Mouse (Mus musculus): ENCODE measurements around the gene Msh2. TPM values are rescaled to one million over a fixed set of nuclear protein-coding genes. Genes with fewer than 3 reads are reported as not detected.

The Msh2 gene
- polyA plus RNA-seq, 1 experiment: not detected

GRCm38 (mm10) chr17:87744985-87745925, 73.1 kb downstream of the Msh2 start:
- WGBS: 18% methylated on average over 32 of the region's 32 CpGs
- H3K4me1 ChIP-seq (ENCODE audit: control insufficient read depth, insufficient read depth, low read length): peaks cover 44% of the 10 kb centered on the region
- TF ChIP-seq CTCF (IDR thresholded peaks at IDR 0.05; ENCODE audit: insufficient read depth, low read depth, low read length) (no peak), POLR2A (IDR thresholded peaks at IDR 0.05; ENCODE audit: insufficient read depth, low read depth, low read length) (no peak)
- peak overlapping the region; percentile 45 for H3K4me3 ChIP-seq (ENCODE audit: insufficient read depth, low read depth, low read length)
- peak overlapping the region; percentile 69; the same call in 1 of the 2 replicates for H3K27ac ChIP-seq (ENCODE audit: insufficient read depth, low read depth, low read length)

- TF ChIP-seq CTCF (IDR thresholded peaks at IDR 0.05; ENCODE audit: insufficient read depth, low read depth, low read length) (no peak; the same call in 1 of the 2 replicates), POLR2A (IDR thresholded peaks at IDR 0.05; ENCODE audit: insufficient read depth, low read depth, low read length) (no peak)
These were observed 74.1 kb downstream of the Msh2 start for GRCm38 (mm10) chr17:87745926-87746888.

GRCm38 (mm10) chr17:87760315-87760714, 88.2 kb downstream of the Msh2 start:
- TF ChIP-seq CTCF (IDR thresholded peaks at IDR 0.05; ENCODE audit: insufficient read depth, low read depth, low read length) (no peak), POLR2A (IDR thresholded peaks at IDR 0.05; ENCODE audit: insufficient read depth, low read depth, low read length) (no peak)
- H3K27ac ChIP-seq (ENCODE audit: insufficient read depth, low read depth, low read length): no peak overlapping the region
- WGBS: 85% methylated on average over 4 of the region's 4 CpGs
- peaks cover 55% of the 10 kb centered on the region for H3K4me1 ChIP-seq (ENCODE audit: control insufficient read depth, insufficient read depth, low read length)
- H3K4me3 ChIP-seq (ENCODE audit: insufficient read depth, low read depth, low read length): no peak overlapping the region

More at GRCm38 (mm10) chr17:87745926-87746888, 74.1 kb downstream of the Msh2 start:
- peak overlapping the region; percentile 69 for H3K27ac ChIP-seq (ENCODE audit: insufficient read depth, low read depth, low read length)
- H3K4me1 ChIP-seq (ENCODE audit: control insufficient read depth, insufficient read depth, low read length): peaks cover 44% of the 10 kb centered on the region
- WGBS: 5% methylated on average over 101 of the region's 101 CpGs
- peak overlapping the region; percentile 45 for H3K4me3 ChIP-seq (ENCODE audit: insufficient read depth, low read depth, low read length)

- Histone ChIP-seq H3K4me3 (ENCODE audit: insufficient read depth, low read depth, low read length) (no peak overlapping the region), H3K27ac (ENCODE audit: insufficient read depth, low read depth, low read length) (peak overlapping the region; percentile 88), H3K4me1 (ENCODE audit: control insufficient read depth, insufficient read depth, low read length) (peaks cover 60% of the 10 kb centered on the region)
- TF ChIP-seq CTCF (IDR thresholded peaks at IDR 0.05; ENCODE audit: insufficient read depth, low read depth, low read length) (no peak), POLR2A (IDR thresholded peaks at IDR 0.05; ENCODE audit: insufficient read depth, low read depth, low read length) (no peak)
- WGBS: 22% methylated on average over 7 of the region's 7 CpGs
These were observed 91.0 kb downstream of the Msh2 start for GRCm38 (mm10) chr17:87763146-87763545.

- Histone ChIP-seq H3K27ac (ENCODE audit: insufficient read depth, low read depth, low read length) (peak overlapping the region; percentile 88; the same call in 1 of the 2 replicates), H3K4me3 (ENCODE audit: insufficient read depth, low read depth, low read length) (no peak overlapping the region), H3K4me1 (ENCODE audit: control insufficient read depth, insufficient read depth, low read length) (peaks cover 54% of the 10 kb centered on the region)
- TF ChIP-seq CTCF (IDR thresholded peaks at IDR 0.05; ENCODE audit: insufficient read depth, low read depth, low read length) (no peak), POLR2A (IDR thresholded peaks at IDR 0.05; ENCODE audit: insufficient read depth, low read depth, low read length) (no peak)
- 94% methylated on average over 11 of the region's 11 CpGs for WGBS
These were observed 92.9 kb downstream of the Msh2 start for GRCm38 (mm10) chr17:87765031-87765430.

GRCm38 (mm10) chr17:87766888-87767287, 94.8 kb downstream of the Msh2 start:
- no peak overlapping the region for H3K27ac ChIP-seq (ENCODE audit: insufficient read depth, low read depth, low read length)
- no peak overlapping the region for H3K4me3 ChIP-seq (ENCODE audit: insufficient read depth, low read depth, low read length)
- peaks cover 51% of the 10 kb centered on the region for H3K4me1 ChIP-seq (ENCODE audit: control insufficient read depth, insufficient read depth, low read length)
- no peak for TF ChIP-seq POLR2A (IDR thresholded peaks at IDR 0.05; ENCODE audit: insufficient read depth, low read depth, low read length)
- TF ChIP-seq CTCF (IDR thresholded peaks at IDR 0.05; ENCODE audit: insufficient read depth, low read depth, low read length): no peak
- WGBS: 73% methylated on average over 6 of the region's 6 CpGs

- Histone ChIP-seq H3K4me1 (ENCODE audit: control insufficient read depth, insufficient read depth, low read length) (peaks cover 45% of the 10 kb centered on the region), H3K4me3 (ENCODE audit: insufficient read depth, low read depth, low read length) (no peak overlapping the region), H3K27ac (ENCODE audit: insufficient read depth, low read depth, low read length) (peak overlapping the region; percentile 12; the same call in 1 of the 2 replicates)
- TF ChIP-seq CTCF (IDR thresholded peaks at IDR 0.05; ENCODE audit: insufficient read depth, low read depth, low read length) (no peak), POLR2A (IDR thresholded peaks at IDR 0.05; ENCODE audit: insufficient read depth, low read depth, low read length) (no peak)
- WGBS: 39% methylated on average over 5 of the region's 5 CpGs
These were observed 98.6 kb downstream of the Msh2 start for GRCm38 (mm10) chr17:87770766-87771165.

GRCm38 (mm10) chr17:87773175-87773574, 101.0 kb downstream of the Msh2 start:
- Histone ChIP-seq H3K27ac (ENCODE audit: insufficient read depth, low read depth, low read length) (0 out of 2 replicates have a peak overlapping the region, but pooled peaks have one; percentile 71), H3K4me1 (ENCODE audit: control insufficient read depth, insufficient read depth, low read length) (peaks cover 35% of the 10 kb centered on the region), H3K4me3 (ENCODE audit: insufficient read depth, low read depth, low read length) (no peak overlapping the region)
- TF ChIP-seq POLR2A (IDR thresholded peaks at IDR 0.05; ENCODE audit: insufficient read depth, low read depth, low read length) (no peak), CTCF (IDR thresholded peaks at IDR 0.05; ENCODE audit: insufficient read depth, low read depth, low read length) (no peak)
- 75% methylated on average over 3 of the region's 3 CpGs for WGBS

Other genes starting within 250 kb of the Msh2 start
- gene Stpg4, start 244.6 kb upstream of the Msh2 start, polyA plus RNA-seq (2012; ENCODE audit: insufficient read depth, insufficient read length, low replicate concordance, missing spikeins): not detected in 2 replicates
- 549 and 1,470 TPM in 2 replicates for gene Calm2, start 225.4 kb upstream of the Msh2 start, polyA plus RNA-seq (2012; ENCODE audit: insufficient read depth, insufficient read length, low replicate concordance, missing spikeins)
- not detected in 2 replicates for gene Epcam, start 36.4 kb upstream of the Msh2 start, polyA plus RNA-seq (2012; ENCODE audit: insufficient read depth, insufficient read length, low replicate concordance, missing spikeins)
- gene Kcnk12, start 125.7 kb downstream of the Msh2 start, polyA plus RNA-seq (2012; ENCODE audit: insufficient read depth, insufficient read length, low replicate concordance, missing spikeins): not detected in 2 replicates
- not detected in 2 replicates for gene Rpl36-ps4, start 248.6 kb downstream of the Msh2 start, polyA plus RNA-seq (2012; ENCODE audit: insufficient read depth, insufficient read length, low replicate concordance, missing spikeins)

Data from olfactory bulb, adult 2 months (tissue).